Mouse (Mus musculus): ENCODE measurements around the gene Syne1. TPM values are rescaled to one million over a fixed set of nuclear protein-coding genes. Genes with fewer than 3 reads are reported as not detected.

The Syne1 gene
- polyA plus RNA-seq, 1 experiment from 2014 or later: 18.2 TPM

DNA sequence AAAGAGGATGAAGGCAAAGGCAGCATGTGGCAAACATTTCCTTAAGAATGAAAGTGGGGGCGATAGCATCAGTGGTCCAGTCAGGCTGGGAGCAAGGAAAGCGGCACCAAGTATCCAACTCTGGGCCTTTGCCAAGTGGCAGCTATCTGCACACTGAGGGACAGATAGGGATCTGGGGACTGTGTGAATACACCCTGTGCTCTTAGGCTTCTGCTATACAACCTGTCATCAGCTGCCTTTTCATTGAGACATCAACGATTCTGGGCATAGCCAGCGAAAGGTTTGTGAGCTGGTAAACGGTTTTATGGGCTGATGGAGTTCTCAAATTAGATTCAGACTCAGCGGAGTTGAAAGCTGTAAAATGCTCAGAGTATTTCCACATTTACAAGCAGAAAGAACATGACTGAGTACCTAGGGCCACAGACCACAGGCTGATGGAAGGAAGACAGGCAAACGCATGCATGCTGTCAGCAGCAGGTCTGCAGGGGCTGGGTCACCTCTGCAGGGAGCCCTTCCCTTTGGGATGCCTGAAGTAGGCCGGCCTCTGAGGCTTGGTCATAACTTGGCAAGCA, 542.4 kb downstream of the Syne1 start:
- no peaks in the 10 kb centered on the region for H3K27me3 ChIP-seq (replicated peaks)
- WGBS: 51% methylated on average over 8 of the region's 8 CpGs

DNA sequence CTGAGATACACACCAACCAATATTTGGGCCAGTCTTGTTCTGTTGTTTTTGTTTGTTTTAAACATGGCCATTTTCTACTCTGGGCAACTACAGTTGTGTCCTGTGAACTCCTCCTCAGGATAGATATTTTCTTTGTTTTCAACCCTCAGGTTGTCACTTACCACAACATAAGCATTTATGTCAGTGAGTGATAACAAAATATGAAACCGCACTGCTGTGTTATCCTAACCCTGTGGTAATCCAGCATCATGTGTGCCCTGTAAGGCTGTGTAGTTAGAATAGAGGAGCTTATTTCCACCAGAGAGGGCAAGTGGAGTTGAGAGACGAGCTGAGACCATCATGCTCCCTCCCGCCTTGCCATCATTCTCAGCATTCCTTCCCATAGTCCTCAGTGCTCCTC, 554.7 kb downstream of the Syne1 start:
- 82% methylated on average over 3 of the region's 3 CpGs for WGBS
- ATAC-seq (ENCODE audit: low FRiP score): no peak
- no peak overlapping the region for H3K4me3 ChIP-seq (replicated peaks)
- no peaks in the 10 kb centered on the region for H3K27me3 ChIP-seq (replicated peaks)
- no peaks in the 10 kb centered on the region for H3K9me3 ChIP-seq (replicated peaks)
- H3K9ac ChIP-seq (replicated peaks): no peak overlapping the region
- H3K4me2 ChIP-seq: no peak overlapping the region
- H3K27ac ChIP-seq (replicated peaks): no peak overlapping the region
- H3K4me1 ChIP-seq: no peaks in the 10 kb centered on the region
- no peaks in the 10 kb centered on the region for H3K36me3 ChIP-seq

More for the DNA sequence above, 542.4 kb downstream of the Syne1 start:
- no peaks in the 10 kb centered on the region for H3K36me3 ChIP-seq
- peak; percentile 69 for ATAC-seq (ENCODE audit: low FRiP score)
- H3K4me3 ChIP-seq (replicated peaks): no peak overlapping the region
- no peaks in the 10 kb centered on the region for H3K4me1 ChIP-seq
- H3K27ac ChIP-seq (replicated peaks): 0 out of 2 replicates have a peak overlapping the region, but pooled peaks have one; percentile 45
- H3K9ac ChIP-seq (replicated peaks): no peak overlapping the region
- no peaks in the 10 kb centered on the region for H3K9me3 ChIP-seq (replicated peaks)
- no peak overlapping the region for H3K4me2 ChIP-seq

DNA sequence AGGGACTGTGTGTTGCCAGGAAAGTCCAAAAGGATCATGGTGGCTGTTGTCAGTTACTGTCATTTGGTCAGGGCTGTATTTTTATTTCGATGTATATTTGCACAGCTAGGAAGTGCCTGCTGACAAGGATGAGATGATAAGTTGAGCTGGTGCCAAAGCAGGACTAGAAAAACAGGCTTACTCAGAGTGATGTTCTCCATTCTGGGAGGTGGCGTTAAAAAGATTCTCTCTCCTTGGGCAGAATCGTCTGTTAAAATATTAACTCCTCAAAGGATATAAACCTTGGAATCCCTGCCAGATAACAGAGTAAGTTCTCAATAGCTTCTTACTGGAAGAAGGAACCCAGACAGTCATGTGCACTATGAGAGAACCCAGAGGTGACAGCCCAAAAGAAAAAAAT, 557.5 kb downstream of the Syne1 start:
- Histone ChIP-seq H3K4me2 (no peak overlapping the region), H3K36me3 (no peaks in the 10 kb centered on the region), H3K9me3 (replicated peaks) (no peaks in the 10 kb centered on the region), H3K9ac (replicated peaks) (no peak overlapping the region), H3K27me3 (replicated peaks) (no peaks in the 10 kb centered on the region), H3K4me1 (no peaks in the 10 kb centered on the region), H3K4me3 (replicated peaks) (no peak overlapping the region), H3K27ac (replicated peaks) (no peak overlapping the region)
- 81% methylated on average over 3 of the region's 3 CpGs for WGBS
- ATAC-seq (ENCODE audit: low FRiP score): no peak

DNA sequence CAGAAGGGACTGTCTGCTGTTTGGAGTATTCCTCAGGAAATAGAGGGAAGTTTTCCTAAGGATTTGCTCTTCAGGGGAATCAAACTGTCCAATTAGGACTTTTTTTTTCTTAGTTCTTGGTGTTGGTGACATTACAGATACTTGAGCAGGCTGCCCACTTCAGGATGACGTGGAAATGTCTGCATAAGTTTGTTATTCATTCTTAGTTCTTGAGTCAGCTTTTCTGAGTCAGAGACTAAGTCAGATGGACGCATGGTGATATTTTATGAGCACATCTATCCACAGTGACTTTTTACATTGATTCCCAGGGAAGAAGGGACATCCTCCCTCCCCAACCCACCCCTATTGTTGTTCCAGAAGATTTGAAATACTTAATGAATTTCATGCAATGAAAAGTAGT, 567.4 kb downstream of the Syne1 start:
- H3K27me3 ChIP-seq (replicated peaks): no peaks in the 10 kb centered on the region
- no peak overlapping the region for H3K27ac ChIP-seq (replicated peaks)
- no peak overlapping the region for H3K4me2 ChIP-seq
- no peaks in the 10 kb centered on the region for H3K36me3 ChIP-seq
- H3K9ac ChIP-seq (replicated peaks): no peak overlapping the region
- 71% methylated on average over 2 of the region's 2 CpGs for WGBS
- H3K4me1 ChIP-seq: no peaks in the 10 kb centered on the region
- no peaks in the 10 kb centered on the region for H3K9me3 ChIP-seq (replicated peaks)
- ATAC-seq (ENCODE audit: low FRiP score): no peak
- H3K4me3 ChIP-seq (replicated peaks): no peak overlapping the region

DNA sequence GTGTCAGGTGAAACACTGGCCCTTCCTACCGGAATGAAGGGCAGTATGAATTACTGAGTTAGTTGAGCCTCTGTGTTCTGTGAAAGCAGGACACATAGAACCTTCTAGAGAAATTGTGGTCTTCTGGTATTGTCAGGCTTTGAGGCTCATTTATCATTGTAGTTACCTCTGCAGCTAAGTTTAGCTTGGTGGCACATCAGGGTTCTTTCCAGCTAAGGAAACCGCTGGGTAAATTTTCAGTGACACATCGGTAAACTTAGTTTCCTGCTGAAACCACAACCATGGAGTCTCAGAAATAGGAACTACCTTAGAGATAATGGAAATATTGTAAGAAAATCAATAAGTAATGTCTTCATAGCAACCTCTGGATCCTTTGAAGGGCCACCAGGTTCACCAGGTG, 573.9 kb downstream of the Syne1 start:
- no peak overlapping the region for H3K27ac ChIP-seq (replicated peaks)
- no peak overlapping the region for H3K9ac ChIP-seq (replicated peaks)
- 95% methylated on average over 3 of the region's 3 CpGs for WGBS
- H3K27me3 ChIP-seq (replicated peaks): no peaks in the 10 kb centered on the region
- ATAC-seq (ENCODE audit: low FRiP score): no peak
- no peaks in the 10 kb centered on the region for H3K4me1 ChIP-seq
- no peaks in the 10 kb centered on the region for H3K36me3 ChIP-seq
- H3K9me3 ChIP-seq (replicated peaks): no peaks in the 10 kb centered on the region
- no peak overlapping the region for H3K4me3 ChIP-seq (replicated peaks)
- no peak overlapping the region for H3K4me2 ChIP-seq

DNA sequence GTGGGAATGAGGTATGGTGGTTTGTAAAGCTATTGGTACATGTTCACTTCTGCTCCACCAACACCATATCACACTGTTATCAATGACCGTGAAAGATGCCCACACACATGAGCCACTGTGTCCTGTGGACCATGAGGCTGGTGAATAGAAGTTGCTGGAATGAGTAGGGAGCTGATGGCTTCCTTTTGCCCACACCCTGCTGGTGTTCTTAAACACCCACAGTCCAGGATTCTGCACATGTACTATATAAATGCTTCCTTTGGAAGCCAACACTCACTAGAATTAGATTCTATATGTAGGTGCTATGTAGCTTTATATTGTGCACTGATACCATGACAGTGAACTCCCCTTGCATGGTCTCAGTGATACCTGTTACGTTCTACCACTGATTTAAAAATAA, 574.7 kb downstream of the Syne1 start:
- WGBS: 93% methylated on average over 2 of the region's 2 CpGs
- no peak overlapping the region for H3K27ac ChIP-seq (replicated peaks)

DNA sequence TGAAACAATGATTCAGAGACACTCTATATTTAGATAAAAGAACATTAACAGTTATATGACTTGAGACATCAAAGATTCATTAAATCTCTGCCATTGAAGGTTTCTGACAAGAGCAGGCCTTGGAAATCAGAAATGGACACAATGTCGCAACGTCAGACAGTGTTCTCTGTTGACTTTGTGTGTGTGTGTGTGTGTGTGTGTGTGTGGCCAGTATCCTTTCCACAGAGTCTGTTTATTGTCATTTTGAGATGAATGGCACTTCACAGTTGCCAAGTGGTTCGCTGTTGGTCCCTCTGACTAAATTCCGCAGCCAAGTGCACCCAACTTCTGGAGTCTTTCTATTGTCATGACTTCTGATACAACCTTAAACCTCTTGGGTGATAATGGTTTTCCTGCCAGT, 577.0 kb downstream of the Syne1 start:
- Histone ChIP-seq H3K27ac (replicated peaks) (no peak overlapping the region), H3K4me3 (replicated peaks) (no peak overlapping the region), H3K36me3 (no peaks in the 10 kb centered on the region), H3K4me1 (no peaks in the 10 kb centered on the region), H3K27me3 (replicated peaks) (no peaks in the 10 kb centered on the region), H3K4me2 (no peak overlapping the region), H3K9me3 (replicated peaks) (no peaks in the 10 kb centered on the region), H3K9ac (replicated peaks) (no peak overlapping the region)
- no peak for ATAC-seq (ENCODE audit: low FRiP score)
- 94% methylated on average over 4 of the region's 4 CpGs for WGBS

More for the DNA sequence above, 574.7 kb downstream of the Syne1 start:
- H3K36me3 ChIP-seq: no peaks in the 10 kb centered on the region
- no peaks in the 10 kb centered on the region for H3K9me3 ChIP-seq (replicated peaks)
- no peak overlapping the region for H3K4me3 ChIP-seq (replicated peaks)
- no peak overlapping the region for H3K4me2 ChIP-seq
- H3K9ac ChIP-seq (replicated peaks): no peak overlapping the region
- ATAC-seq (ENCODE audit: low FRiP score): no peak
- no peaks in the 10 kb centered on the region for H3K27me3 ChIP-seq (replicated peaks)
- no peaks in the 10 kb centered on the region for H3K4me1 ChIP-seq

DNA sequence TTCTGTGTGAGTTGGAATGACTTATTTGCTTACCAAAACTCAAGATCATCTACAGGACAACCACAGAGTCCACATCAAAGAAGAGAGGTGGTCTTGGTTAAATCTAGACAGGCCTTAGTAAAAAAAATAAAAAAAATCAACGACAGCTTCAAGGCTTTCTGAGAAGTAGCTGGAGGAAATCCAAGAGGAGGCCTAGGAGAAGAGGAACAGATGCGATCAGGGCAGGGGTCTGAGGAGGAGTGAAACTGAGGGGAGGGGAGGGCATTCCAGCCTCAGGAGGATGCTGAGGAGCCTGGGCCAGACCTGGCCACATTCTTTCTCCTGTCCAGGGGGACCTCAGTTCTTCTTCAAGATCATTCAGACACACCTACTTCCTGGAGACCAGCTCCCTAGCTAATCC, 579.3 kb downstream of the Syne1 start:
- Histone ChIP-seq H3K36me3 (no peaks in the 10 kb centered on the region), H3K9me3 (replicated peaks) (no peaks in the 10 kb centered on the region), H3K9ac (replicated peaks) (no peak overlapping the region), H3K4me2 (no peak overlapping the region), H3K4me1 (no peaks in the 10 kb centered on the region), H3K4me3 (replicated peaks) (no peak overlapping the region), H3K27ac (replicated peaks) (no peak overlapping the region), H3K27me3 (replicated peaks) (no peaks in the 10 kb centered on the region)
- 58% methylated on average over 2 of the region's 2 CpGs for WGBS
- ATAC-seq (ENCODE audit: low FRiP score): no peak

DNA sequence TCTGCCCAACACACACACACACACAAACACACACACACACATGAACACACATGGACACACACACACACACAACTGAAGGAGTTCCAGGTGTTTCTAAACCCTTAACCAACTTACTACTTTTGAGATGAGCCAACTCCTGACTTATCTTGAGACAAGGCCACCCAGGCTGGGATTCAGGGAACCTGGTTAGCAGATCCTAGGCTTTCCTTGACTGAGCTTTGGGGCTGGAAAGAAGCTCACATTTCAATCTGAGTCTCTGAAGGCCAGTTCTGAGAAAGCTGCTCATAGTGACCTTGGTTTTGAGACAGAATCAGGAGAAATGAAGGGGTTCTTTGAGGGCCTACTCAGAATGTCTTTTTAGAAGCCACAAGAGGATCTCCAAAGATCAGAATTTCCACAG, 579.7 kb downstream of the Syne1 start:
- Histone ChIP-seq H3K9me3 (replicated peaks) (no peaks in the 10 kb centered on the region), H3K27ac (replicated peaks) (no peak overlapping the region), H3K4me3 (replicated peaks) (no peak overlapping the region), H3K27me3 (replicated peaks) (no peaks in the 10 kb centered on the region), H3K9ac (replicated peaks) (no peak overlapping the region), H3K36me3 (no peaks in the 10 kb centered on the region), H3K4me2 (no peak overlapping the region), H3K4me1 (no peaks in the 10 kb centered on the region)
- ATAC-seq (ENCODE audit: low FRiP score): no peak

DNA sequence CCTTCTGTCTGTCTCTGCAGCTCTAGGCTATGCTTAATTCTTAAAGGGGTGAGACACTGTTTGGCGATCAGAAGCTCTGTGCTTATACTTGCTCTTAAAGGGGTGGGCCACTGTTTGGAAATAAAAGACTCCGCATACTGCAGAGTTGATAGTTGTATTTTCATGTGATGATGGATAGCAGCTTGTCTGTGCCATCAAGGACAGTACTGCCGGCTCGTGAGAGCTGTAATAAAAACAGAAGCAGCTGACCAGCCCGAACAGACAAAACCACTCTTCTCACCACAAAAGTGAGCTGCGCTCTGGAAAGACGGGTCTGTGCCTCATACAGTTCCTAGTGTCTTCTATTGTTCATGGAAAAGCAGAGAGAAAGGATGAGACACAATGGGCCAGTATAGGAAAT, 580.1 kb downstream of the Syne1 start:
- H3K27me3 ChIP-seq (replicated peaks): no peaks in the 10 kb centered on the region
- 61% methylated on average over 7 of the region's 7 CpGs for WGBS
- H3K27ac ChIP-seq (replicated peaks): no peak overlapping the region
- no peaks in the 10 kb centered on the region for H3K9me3 ChIP-seq (replicated peaks)
- no peak overlapping the region for H3K9ac ChIP-seq (replicated peaks)
- H3K4me1 ChIP-seq: no peaks in the 10 kb centered on the region
- no peak for ATAC-seq (ENCODE audit: low FRiP score)
- H3K36me3 ChIP-seq: no peaks in the 10 kb centered on the region
- no peak overlapping the region for H3K4me3 ChIP-seq (replicated peaks)
- H3K4me2 ChIP-seq: no peak overlapping the region

Other genes starting within 250 kb of the Syne1 start
- gene Myct1, start 42.3 kb upstream of the Syne1 start, polyA plus RNA-seq (2015; fragmentation: Nextera tagmentation; extraction: Ambion mirVana): 1.0 and 1.2 TPM in 2 replicates
- 0.93 and 3.0 TPM in 2 replicates for gene Vip, start 87.7 kb upstream of the Syne1 start, polyA plus RNA-seq (2015; fragmentation: Nextera tagmentation; extraction: Ambion mirVana)

Measured in neural tube, embryonic 15.5 days (tissue).